Mouse (Mus musculus): Measurements from ENCODE around the gene Pcsk5.

DNA sequence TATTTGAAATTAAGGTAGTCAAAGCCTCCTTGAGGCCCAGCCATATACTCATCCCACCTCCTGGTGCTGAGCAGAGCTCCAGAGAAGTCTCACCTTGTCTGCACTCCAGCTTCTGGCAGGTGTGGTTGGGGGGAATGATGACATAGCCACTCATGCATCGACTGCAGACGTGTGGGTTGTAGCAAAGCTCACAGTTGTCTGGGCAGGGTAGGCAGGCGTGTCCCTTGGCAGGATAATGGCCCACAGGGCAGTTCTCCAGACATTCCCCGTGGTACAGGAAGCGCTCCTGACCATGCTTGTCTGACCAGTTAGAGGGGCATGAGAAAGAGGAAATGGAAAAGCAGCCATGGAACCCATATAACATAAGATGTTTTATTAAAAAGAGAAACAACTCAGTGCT, 326.1 kb downstream of the Pcsk5 start:
- no peak for TF ChIP-seq POLR2A (IDR thresholded peaks at IDR 0.05; ENCODE audit: low read depth, low read length)
- no peak for TF ChIP-seq CTCF (conservative IDR thresholded peaks at IDR 0.05 in 1 of 2, IDR thresholded peaks at IDR 0.05 in 1 of 2; ENCODE audit: low read depth in 2 of 2, low read length in 2 of 2)
- TF ChIP-seq EP300 (IDR thresholded peaks at IDR 0.05; ENCODE audit: low read length), result no peak
